Mouse (Mus musculus) lung, embryonic 16.5 days (tissue): ENCODE measurements around the gene Nme7. TPM values are rescaled to one million over a fixed set of nuclear protein-coding genes. Genes with fewer than 3 reads are reported as not detected.

Experiments
- ATAC-seq: fragments of 200-750 bp; cut with Nextera tagmentation; 2 replicates; pipeline ENCODE4 v1.8.0; 2017; ENCODE audit warnings: low read depth, mild to moderate bottlenecking, moderate library complexity
- H3K27ac ChIP-seq: fragments of 300-500 bp; sonication (generic); 2 replicates; pipeline ENCODE4 v1.5.1; 2014; ENCODE audit warnings: mild to moderate bottlenecking, control low read depth, low read length
- H3K27me3 ChIP-seq: fragments of 300-500 bp; sonication (generic); 2 replicates; pipeline ENCODE4 v1.6.1; 2014; ENCODE audit warnings: low read depth, low read length, mixed read lengths; ENCODE audit not compliant: control insufficient read depth, insufficient read depth
- H3K36me3 ChIP-seq: fragments of 300-500 bp; sonication (generic); 2 replicates; pipeline ENCODE4 v1.6.1; 2014; ENCODE audit warnings: low read length; ENCODE audit not compliant: control insufficient read depth, insufficient read depth
- H3K4me1 ChIP-seq: fragments of 300-500 bp; sonication (generic); replicated peaks from 2 replicates; pipeline ENCODE4 v1.6.1; 2014; ENCODE audit warnings: low read length, mixed read lengths; ENCODE audit not compliant: control insufficient read depth, insufficient read depth
- H3K4me2 ChIP-seq: fragments of 300-500 bp; sonication (generic); 2 replicates; pipeline ENCODE4 v1.6.1; 2014; ENCODE audit warnings: low read depth, low read length, control low read depth
- H3K4me3 ChIP-seq: fragments of 300-500 bp; sonication (generic); 2 replicates; pipeline ENCODE4 v1.5.1; 2014; ENCODE audit warnings: mild to moderate bottlenecking, low read length, control low read depth
- H3K9ac ChIP-seq: fragments of 300-500 bp; sonication (generic); 2 replicates; pipeline ENCODE4 v1.6.1; 2014; ENCODE audit warnings: low read length, control low read depth
- H3K9me3 ChIP-seq: fragments of 300-500 bp; sonication (generic); 2 replicates; pipeline ENCODE4 v1.6.1; 2016; ENCODE audit warnings: low read length; ENCODE audit not compliant: control insufficient read depth
- WGBS: fragments of 180-500 bp; shearing (Covaris S2); extraction: QIAGEN DNeasy Blood & Tissue Kit; methylation state at CpG from one replicate; pipeline ENCODE4 v1.1.7; 2014; 5-methylcytosine and 5-hydroxymethylcytosine counted together
- polyA plus RNA-seq: library from polyadenylated mRNA; unstranded; fragments of >200 nt; fragmentation: Nextera tagmentation; extraction: Ambion mirVana; gene quantifications from 2 replicates; pipeline ENCODE4 v1.2.1, GENCODE M21; 2015

The Nme7 gene
- polyA plus RNA-seq, 1 experiment from 2014 or later = 45.0 TPM

GRCm38 (mm10) chr1:164445620-164446162 lies 141.8 kb downstream of the Nme7 start:
- Histone ChIP-seq H3K27me3 (no peaks in the 10 kb centered on the region), H3K9ac (no peak overlapping the region), H3K36me3 (no peaks in the 10 kb centered on the region; the same call in 1 of the 2 replicates), H3K27ac (no peak overlapping the region), H3K4me1 (no peaks in the 10 kb centered on the region), H3K9me3 (no peaks in the 10 kb centered on the region), H3K4me3 (no peak overlapping the region), H3K4me2 (no peak overlapping the region)
- 80% methylated on average over 5 of the region's 5 CpGs for WGBS
- ATAC-seq = no peak

DNA sequence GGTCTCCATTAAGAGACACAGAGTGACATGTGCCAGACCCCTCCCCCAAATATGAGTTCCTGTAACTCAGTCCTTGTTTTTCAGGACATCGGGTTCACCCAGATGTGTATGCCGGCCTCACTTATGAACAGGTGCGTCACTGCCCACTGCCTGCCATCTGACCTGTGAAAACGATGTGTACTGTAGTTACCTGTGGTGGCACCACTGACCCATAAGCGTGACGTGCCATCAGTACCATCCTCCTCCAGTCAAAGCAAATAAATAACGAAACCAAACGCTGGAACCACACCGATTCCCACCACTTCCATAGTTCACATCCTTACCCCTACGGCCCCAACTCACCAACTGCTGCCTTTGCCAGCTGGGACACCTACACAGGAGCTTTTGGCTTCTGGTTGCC lies 142.6 kb downstream of the Nme7 start:
- Histone ChIP-seq H3K4me1 (no peaks in the 10 kb centered on the region), H3K9ac (no peak overlapping the region), H3K9me3 (no peaks in the 10 kb centered on the region), H3K27me3 (no peaks in the 10 kb centered on the region), H3K4me2 (no peak overlapping the region), H3K27ac (no peak overlapping the region), H3K4me3 (no peak overlapping the region), H3K36me3 (peaks cover 2% of the 10 kb centered on the region; the same call in 1 of the 2 replicates)
- no peak for ATAC-seq
- WGBS = 90% methylated on average over 10 of the region's 10 CpGs

GRCm38 (mm10) chr1:164447521-164447920 lies 143.6 kb downstream of the Nme7 start:
- ATAC-seq = no peak
- Histone ChIP-seq H3K4me3 (no peak overlapping the region), H3K27ac (no peak overlapping the region), H3K36me3 (peaks cover 4% of the 10 kb centered on the region; the same call in 1 of the 2 replicates), H3K4me1 (no peaks in the 10 kb centered on the region), H3K9ac (no peak overlapping the region), H3K9me3 (no peaks in the 10 kb centered on the region), H3K4me2 (no peak overlapping the region), H3K27me3 (no peaks in the 10 kb centered on the region)
- 89% methylated on average over 6 of the region's 6 CpGs for WGBS

- Histone ChIP-seq H3K36me3 (peaks cover 4% of the 10 kb centered on the region; the same call in 1 of the 2 replicates), H3K9ac (no peak overlapping the region), H3K4me3 (no peak overlapping the region), H3K9me3 (no peaks in the 10 kb centered on the region), H3K4me1 (no peaks in the 10 kb centered on the region; the same call in 1 of the 2 replicates), H3K27me3 (peaks cover 1% of the 10 kb centered on the region; the same call in 1 of the 2 replicates), H3K27ac (no peak overlapping the region), H3K4me2 (no peak overlapping the region)
- ATAC-seq = no peak
- 84% methylated on average over 8 of the region's 8 CpGs for WGBS
These were observed 145.7 kb downstream of the Nme7 start for GRCm38 (mm10) chr1:164449626-164450025.

DNA sequence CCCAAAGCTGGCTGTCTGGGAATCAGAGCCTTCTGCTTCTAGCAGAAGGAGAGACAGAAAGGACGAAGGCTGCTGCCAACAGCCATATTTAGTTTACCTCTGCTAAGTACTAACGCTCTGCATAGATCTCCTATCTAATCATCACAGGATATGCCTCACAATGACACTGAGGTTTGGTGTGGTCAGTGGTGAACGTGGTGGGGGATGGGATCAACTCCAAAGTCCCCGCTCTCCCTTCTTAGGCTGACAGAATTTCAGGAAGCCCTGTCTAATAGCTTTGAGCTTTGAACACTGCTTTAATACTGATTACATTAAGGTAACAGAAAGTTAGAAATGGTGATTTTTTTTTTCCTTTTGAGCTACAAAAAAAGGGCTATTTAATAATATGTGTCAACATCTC lies 146.3 kb downstream of the Nme7 start:
- Histone ChIP-seq H3K9ac (no peak overlapping the region), H3K36me3 (peaks cover 4% of the 10 kb centered on the region; the same call in 1 of the 2 replicates), H3K4me2 (no peak overlapping the region), H3K27me3 (peaks cover 2% of the 10 kb centered on the region; the same call in 1 of the 2 replicates), H3K4me3 (no peak overlapping the region), H3K27ac (no peak overlapping the region), H3K4me1 (no peaks in the 10 kb centered on the region; the same call in 1 of the 2 replicates), H3K9me3 (no peaks in the 10 kb centered on the region)
- WGBS = 66% methylated on average over 4 of the region's 4 CpGs
- ATAC-seq = no peak

- peaks cover 2% of the 10 kb centered on the region; the same call in 1 of the 2 replicates for H3K27me3 ChIP-seq
- no peaks in the 10 kb centered on the region; the same call in 1 of the 2 replicates for H3K4me1 ChIP-seq
- WGBS = 83% methylated on average over 4 of the region's 4 CpGs
- no peak overlapping the region for H3K27ac ChIP-seq
- H3K9ac ChIP-seq = no peak overlapping the region
- H3K36me3 ChIP-seq = peaks cover 4% of the 10 kb centered on the region; the same call in 1 of the 2 replicates
- no peaks in the 10 kb centered on the region for H3K9me3 ChIP-seq
- H3K4me3 ChIP-seq = no peak overlapping the region
- no peak for ATAC-seq
- H3K4me2 ChIP-seq = no peak overlapping the region
These were observed 146.7 kb downstream of the Nme7 start for GRCm38 (mm10) chr1:164450644-164451043.

DNA sequence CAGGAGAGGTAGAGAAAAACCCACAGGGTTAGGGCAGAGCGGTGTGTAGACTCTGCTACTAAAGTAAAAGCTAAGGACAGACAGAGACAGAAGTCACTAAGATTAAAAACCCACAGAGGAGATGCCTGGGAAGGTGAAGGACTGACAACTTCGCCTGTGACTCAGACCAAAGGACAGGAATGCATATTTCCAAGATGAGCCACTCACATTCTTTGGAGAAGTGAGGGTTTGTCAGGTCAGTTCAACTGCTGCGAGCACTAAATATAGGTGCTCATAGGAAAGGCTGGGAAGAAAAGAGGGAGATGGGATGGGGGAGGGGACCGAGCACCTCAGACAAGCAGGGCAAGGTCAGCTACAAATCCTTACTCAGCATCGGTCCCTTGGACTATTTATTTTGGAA lies 147.4 kb downstream of the Nme7 start:
- H3K36me3 ChIP-seq = peaks cover 4% of the 10 kb centered on the region; the same call in 1 of the 2 replicates
- no peaks in the 10 kb centered on the region; the same call in 1 of the 2 replicates for H3K4me1 ChIP-seq
- no peak overlapping the region for H3K4me3 ChIP-seq
- WGBS = 73% methylated on average over 5 of the region's 5 CpGs
- H3K9ac ChIP-seq = no peak overlapping the region
- no peak overlapping the region for H3K4me2 ChIP-seq
- ATAC-seq = no peak
- peaks cover 7% of the 10 kb centered on the region; the same call in 1 of the 2 replicates for H3K27me3 ChIP-seq
- H3K9me3 ChIP-seq = no peaks in the 10 kb centered on the region
- H3K27ac ChIP-seq = no peak overlapping the region

GRCm38 (mm10) chr1:164452580-164452979 lies 148.7 kb downstream of the Nme7 start:
- H3K36me3 ChIP-seq = peaks cover 4% of the 10 kb centered on the region; the same call in 1 of the 2 replicates
- 80% methylated on average over 6 of the region's 6 CpGs for WGBS
- H3K27me3 ChIP-seq = peaks cover 17% of the 10 kb centered on the region
- no peak overlapping the region for H3K27ac ChIP-seq
- no peak for ATAC-seq
- H3K4me2 ChIP-seq = no peak overlapping the region
- no peak overlapping the region for H3K9ac ChIP-seq
- no peak overlapping the region for H3K4me3 ChIP-seq
- H3K4me1 ChIP-seq = peaks cover 5% of the 10 kb centered on the region; the same call in 1 of the 2 replicates
- H3K9me3 ChIP-seq = no peaks in the 10 kb centered on the region

GRCm38 (mm10) chr1:164453146-164453545 lies 149.2 kb downstream of the Nme7 start:
- H3K4me1 ChIP-seq = peaks cover 5% of the 10 kb centered on the region; the same call in 1 of the 2 replicates
- 90% methylated on average over 8 of the region's 8 CpGs for WGBS

More at GRCm38 (mm10) chr1:164453146-164453545, 149.2 kb downstream of the Nme7 start:
- Histone ChIP-seq H3K36me3 (peaks cover 4% of the 10 kb centered on the region; the same call in 1 of the 2 replicates), H3K4me2 (no peak overlapping the region), H3K27me3 (peaks cover 21% of the 10 kb centered on the region), H3K27ac (no peak overlapping the region), H3K9ac (no peak overlapping the region), H3K4me3 (no peak overlapping the region), H3K9me3 (no peaks in the 10 kb centered on the region)
- no peak for ATAC-seq
